Mouse (Mus musculus) retina, adult 2 months (tissue): Measurements from ENCODE around the gene Cyb5d2.
A peak's percentile ranks its signal among the peaks of the same experiment; 100 is the strongest.

ENCODE experiments used
- DNase-seq: peaks from one replicate; pipeline ENCODE4 v3.0.0-alpha.2; 2012; ENCODE audit warnings: low read depth, low spot score

Gene Cyb5d2

DNA sequence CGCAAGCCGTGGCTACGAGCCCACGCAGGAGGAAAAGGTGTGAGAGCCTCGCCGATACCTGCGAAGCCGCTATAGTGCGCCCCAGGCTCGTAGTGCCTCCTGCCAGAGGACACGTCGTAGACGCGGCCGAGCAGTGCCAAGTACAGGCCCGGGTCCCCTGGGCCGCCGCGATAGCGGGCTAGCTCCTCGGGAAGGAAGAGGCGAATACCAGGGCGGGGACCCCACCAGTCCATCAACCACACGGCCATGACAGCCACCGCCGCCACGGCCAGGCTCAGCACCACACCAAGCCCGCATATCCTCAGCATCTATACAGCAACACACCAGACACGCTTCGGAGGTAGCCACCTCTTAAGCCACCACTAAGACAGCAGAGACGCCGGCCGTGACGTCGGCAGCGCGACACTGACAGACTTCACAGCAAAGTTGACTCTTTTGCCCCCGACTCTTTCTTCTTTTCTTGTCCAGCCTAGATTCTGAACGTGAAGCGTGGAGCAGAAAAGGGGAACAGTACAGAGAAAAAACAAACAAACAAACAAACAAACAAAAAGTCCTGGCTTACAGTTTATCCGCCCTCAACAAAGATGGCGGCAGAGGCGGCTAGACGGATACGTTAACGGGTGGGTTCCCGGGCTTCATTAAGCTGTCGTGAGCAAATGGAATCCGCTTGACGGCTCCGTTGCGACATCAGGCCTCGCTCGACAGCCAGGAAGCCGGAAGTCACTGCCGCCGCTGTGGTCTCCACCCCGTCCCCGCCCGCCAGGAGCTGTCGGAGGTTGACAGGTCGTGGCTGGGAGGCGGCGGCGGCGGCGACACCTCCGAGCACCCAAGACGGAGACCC is at the start of gene Cyb5d2, which contains the start of gene Zzef1:
Gene Cyb5d2, minus strand, starts transcription at position 688 of the 841 bp plus-strand sequence.
Gene Zzef1, plus strand, starts transcription at position 772 of the 841 bp plus-strand sequence.
- DNase-seq = peak; percentile 94

DNA sequence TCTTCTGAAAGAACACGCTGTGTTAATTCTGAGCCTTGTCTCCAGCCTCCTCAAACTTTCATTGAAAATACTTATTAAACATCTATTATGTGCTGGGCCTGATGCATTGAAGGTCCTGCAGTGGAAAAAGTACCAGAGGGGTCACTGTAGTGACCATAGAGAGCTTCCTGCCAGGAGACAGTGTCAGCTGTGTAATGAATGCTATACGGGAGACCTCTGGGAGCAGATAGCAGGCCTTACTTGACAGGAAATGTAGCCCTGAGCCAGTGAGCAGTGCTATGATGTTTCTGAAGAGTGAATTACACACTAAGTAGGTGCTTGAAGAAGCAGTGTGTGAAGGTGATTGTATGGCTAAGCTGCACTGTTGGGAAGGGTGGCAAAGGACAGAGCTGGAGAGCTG is 49.6 kb upstream of the Cyb5d2 start:
- no peak for DNase-seq

DNA sequence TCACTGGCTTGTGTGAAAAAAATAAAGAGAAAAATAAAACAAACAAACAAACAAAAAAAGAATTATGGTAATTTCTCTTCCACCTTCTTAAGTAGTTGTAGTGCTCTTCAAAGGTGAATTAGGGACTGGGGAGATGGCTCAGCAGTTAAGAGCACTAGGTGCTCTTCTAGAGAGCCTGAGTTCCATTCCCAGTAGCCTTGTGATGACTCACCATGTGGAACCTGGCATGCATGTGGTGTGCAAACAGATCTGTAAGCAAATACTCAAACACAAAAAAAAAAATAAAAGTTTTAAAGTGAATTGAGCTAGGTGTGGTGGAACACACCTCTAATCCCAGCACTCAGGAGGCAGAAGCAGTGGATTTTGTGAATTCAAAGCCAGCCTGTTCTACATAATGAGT is 47.6 kb upstream of the Cyb5d2 start:
- no peak for DNase-seq

DNA sequence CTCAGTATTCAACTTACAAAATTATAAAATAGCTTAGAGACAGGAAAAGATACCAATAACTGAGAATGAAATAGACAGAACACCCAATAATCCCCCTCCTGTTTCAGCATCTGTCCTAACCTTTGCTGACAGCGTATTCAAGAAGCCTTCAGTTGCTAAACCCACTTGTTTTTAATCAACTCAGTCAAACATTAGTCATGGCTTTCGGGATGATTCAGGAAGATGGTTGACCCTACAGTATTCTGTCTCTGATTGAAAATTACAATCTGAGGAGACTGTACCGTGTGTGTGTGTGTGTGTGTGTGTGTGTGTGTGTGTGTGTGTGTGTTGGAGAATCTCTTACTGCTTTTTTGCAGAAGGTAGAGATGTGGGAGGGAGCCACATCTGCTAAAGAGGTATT is 46.8 kb upstream of the Cyb5d2 start:
- no peak for DNase-seq

DNA sequence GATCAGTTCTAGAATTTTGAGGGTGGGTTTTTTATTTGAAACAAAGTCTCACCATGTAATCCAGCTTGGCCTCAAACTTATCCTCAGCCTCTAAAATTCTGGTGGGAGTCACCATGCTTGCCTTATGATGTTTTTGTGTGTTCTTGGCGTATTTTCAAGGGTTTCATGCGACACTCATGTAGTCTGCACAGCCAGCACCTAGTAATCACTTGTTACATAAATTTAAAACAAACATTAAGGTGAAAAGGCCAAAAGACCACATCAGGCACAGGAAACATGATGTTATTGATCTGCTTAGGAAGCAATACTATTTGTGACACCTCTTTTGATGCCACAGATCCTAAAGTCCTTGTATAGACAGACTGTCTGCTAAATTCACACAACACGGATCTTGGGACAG is 33.9 kb upstream of the Cyb5d2 start:
- DNase-seq = no peak

DNA sequence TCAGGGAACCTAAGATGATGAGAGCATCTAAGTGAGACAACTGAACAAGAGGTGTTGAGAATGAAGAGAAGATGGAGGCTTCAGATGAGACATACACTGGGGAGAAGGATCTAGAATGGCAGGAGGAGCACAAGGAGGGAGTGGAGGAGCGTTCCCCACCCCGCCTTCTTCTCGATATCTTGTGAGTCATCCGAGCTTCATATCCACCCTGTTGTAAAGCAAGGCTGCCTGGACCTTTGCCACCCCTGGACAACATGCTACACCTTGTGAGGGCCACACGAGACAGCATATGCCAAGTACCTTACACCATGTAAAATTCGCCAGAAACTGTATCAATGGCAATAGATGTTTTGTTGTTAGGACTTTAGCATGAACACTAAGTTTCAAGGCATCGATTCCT is 25.1 kb upstream of the Cyb5d2 start:
- DNase-seq = no peak

DNA sequence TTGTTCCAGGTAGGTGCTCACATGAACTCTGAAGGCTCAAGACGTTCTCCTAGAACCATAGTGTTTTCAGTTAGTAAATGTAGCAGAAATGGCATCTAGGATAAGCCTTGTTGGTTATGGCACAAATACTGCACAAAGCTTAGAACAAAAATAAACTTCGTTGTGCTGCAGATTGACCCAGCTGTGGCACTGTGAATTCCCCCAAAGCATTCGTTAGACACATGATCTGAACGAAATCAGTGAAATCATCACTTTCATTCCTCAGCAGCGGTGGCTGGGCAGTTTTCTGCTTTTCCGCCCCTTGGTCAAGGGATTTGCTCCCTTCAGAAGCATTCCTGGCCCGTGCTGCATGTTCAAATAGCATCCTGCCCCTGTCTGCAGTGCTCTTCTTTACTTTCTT is 22.1 kb upstream of the Cyb5d2 start:
- no peak for DNase-seq

DNA sequence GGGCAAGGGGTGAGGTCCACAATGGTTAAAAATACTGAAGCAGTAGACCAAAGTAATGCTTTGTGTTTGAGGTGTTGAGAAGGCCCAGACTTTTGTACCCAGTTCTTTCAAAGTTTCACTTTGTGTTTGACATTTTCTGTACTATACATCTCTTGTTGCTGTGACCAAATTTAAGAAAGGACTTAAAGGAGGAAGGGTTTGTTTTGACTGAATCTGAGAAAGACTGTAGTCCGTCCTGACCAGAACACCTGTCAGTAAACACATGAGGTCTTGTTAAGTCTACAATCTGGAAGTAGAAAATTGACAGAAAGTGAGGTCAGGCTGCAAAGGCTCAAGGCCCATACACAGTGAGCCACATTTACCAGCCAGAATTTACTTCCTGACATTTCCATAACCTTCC is 20.9 kb upstream of the Cyb5d2 start:
- DNase-seq = no peak

DNA sequence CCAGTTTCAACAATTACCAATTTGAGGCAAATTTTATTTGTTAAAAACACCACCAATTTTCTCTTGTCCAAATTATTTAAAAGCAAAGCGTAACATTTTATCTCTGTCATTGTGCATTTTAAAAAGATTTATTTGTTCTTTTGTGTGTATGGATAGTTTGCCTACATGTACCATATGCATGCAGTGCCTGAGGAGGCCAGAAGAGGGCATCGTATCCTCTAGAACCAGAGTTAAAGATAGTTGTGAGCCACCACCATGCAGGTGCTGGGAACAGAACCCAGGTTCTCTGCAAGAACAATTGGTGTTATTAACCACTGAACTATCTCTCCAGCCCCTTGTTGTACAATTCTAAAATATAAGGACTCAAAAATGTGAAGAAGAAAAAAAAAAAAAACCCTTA is 18.2 kb upstream of the Cyb5d2 start:
- no peak for DNase-seq

DNA sequence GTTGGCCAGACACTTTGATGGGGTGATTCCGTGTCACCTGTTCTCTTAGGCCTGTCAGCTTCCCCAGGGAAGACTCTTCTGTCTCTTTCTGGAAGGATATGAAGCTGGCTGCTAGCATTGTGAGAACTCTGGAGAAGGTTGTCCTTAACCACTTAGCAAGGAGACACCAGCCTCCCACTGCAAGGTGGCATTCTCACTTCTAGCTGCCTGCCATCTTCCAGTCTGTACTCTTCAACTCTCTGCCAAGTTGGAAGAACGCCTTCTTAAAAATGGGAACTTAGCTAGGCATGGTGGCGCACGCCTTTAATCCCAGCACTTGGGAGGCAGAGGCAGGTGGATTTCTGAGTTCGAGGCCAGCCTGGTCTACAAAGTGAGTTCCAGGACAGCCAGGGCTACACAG is 17.7 kb upstream of the Cyb5d2 start:
- DNase-seq = no peak

DNA sequence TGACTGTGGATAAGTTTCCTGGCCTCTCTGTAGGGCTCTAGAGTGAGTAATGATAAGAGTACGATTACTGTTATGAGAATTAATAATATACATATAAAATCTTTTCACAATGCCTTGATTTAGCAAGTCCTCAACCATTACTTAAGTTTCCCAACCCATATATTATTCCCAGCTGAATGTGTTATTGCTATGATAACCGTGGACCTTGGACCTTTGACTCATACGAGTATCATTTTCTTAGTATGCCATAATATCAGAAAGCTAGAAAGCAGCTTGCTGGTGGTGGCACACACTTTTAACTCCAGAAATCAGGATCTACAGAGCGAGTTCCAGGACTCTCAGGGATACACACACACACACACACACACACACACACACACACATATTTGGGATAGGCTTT is 12.1 kb upstream of the Cyb5d2 start:
- DNase-seq = no peak

DNA sequence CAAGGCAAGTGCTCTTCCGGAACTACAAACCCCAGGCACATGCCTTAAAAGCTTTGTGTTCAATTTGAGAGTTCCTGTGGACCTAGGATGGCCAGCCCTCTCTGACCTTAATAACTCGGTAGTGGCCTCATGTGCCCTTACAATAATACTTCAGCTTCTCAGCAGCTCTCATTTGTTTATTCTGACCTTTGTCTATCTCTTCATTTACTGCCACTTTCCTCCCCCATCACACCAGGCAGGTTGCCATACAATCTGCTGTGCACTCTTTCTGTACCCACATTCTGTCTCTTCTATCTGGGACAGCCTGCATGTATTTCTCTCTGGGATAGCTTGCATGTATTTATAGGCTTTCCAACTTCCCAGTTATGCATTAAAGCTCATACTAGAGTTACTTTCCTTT is 10.6 kb upstream of the Cyb5d2 start:
- DNase-seq = no peak

DNA sequence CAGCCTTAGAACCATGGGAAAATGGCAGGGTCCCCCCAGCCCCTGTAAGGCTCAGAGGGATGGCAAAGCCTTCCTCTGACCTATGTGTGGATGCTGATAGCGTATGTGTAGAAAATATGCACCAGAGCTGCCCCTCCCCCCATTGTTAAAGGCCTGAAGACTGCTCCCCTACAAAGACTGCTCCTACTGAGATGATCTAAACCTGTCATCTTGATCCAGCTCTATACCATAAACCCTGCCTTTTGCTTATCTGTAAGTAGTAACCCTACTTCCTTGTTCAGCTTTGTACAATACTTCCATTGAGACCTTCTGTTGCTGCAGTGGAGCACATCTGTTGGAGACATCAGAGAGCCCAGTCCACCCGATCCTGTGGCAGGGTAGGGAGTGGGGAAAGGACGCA is 9.3 kb upstream of the Cyb5d2 start:
- no peak for DNase-seq

DNA sequence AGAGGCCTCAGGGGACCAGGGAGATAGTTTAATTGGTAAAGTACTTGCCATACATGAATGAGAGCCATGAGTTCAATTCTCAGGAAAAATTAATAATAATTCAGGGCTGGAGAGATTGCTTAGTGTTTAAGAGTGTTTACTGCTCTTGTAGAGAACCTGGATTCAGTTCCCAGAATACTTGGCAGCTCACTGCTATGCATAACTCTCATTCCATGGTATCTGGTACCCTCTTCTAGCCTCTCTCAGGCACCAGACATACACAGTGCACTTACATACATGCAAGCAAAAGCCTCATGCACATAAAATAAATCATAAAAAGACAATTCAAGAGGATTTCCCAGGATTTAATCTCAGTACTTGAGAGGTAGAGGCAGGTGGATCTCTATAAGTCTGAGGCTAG is 8.6 kb upstream of the Cyb5d2 start:
- DNase-seq = no peak

DNA sequence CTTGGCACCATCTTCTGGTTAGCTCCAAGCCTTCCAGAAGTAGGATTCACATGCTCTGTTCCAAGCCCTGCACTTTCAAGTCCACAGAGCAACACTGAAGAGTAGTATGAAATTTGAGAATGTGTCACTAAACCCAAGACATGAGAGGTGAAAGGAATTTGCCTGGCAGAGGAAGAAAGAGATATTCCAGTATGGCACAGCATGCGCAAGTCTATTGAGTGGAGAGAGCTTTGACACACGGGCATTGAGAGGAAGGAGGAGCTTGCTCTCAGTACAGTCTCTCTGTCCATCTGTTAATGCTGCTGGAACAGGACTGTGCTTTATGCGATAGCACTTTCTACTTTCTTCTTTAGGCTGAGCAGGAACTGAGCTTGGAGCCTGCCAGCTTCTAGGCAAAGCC is 7.1 kb upstream of the Cyb5d2 start:
- no peak for DNase-seq

DNA sequence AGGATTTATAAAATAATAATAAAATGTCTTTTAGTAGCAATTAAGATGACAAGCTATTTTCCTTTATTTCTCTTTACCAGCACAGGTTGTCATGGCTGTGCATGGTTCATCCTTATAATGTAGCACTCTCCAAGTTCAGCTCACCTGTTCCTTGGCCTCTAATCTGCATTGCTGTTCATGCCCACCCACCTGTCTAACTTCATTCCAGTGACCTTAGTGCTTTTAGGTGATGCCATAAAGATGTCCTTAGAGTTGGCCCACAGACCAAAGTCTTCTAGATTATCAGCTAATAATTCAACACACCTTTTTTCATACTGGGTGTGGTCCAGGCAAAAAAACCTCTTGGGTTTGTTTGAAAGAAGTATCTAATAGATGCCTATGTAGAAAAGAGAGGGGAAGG is 5.2 kb upstream of the Cyb5d2 start:
- no peak for DNase-seq

DNA sequence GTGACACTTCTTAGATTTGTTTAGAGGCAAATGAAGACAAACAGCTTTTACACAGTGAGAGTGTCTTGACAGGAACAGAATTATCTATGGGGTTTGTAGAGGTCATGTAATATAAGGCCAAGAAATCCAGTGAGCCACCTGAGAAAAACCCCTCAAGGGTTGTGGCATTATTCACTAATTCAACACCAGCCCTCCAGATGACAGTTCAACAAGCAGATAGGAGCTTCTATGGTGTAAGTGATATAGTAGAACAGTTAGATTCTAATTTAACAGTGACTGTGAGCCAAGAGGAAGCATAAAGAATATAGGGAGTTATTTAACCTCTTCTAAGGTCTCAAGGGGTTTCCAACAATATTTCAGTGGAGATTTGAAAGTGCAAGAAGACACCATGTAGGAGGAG is 2.2 kb upstream of the Cyb5d2 start:
- DNase-seq = no peak

DNA sequence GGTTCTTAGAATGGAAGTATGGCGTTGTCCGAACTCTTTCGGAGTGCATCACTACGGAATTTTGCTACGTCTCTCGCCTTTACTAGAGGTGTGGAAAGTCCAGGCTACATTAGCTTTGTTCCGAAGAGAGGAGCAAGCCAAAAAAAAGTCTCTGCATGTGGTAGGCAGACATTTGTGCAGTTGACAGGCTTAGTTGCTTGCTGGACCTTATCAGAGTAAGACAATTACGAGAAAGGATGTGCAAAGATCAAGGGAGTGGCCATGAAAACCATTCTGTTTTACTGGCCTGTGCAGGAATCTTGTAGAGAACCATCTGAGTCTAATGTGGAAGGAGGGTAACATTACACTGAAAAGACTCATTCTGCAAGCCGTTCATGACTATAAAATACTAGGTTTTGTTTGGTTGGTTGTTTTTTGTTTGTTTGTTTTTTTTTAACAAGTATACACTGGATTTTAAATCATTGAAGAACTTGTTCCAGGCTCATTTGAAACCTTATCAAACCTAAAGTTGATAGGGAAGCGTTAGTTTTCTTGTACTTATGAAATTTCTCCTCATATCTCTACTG is 914 bp upstream of the Cyb5d2 start:
- DNase-seq = no peak

DNA sequence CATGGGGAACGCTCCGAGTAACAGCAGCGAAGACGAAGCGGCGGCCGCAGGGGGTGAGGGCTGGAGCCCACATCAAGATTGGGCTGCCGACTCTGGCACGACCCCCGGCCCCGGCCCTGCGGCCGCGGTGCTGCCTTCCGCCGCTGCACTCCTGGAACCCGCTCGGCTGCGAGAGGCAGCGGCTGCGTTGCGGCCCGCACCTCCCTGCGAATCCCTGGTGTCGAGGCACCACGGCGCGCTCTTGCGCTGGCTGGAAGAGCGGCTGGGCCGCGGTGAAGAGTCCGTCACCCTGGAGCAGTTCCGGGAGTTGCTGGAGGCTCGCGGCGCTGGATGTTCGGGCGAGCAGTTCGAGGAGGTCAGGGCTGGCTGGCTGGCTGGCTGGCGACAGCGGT is 350 bp upstream of the Cyb5d2 start:
- no peak for DNase-seq

DNA sequence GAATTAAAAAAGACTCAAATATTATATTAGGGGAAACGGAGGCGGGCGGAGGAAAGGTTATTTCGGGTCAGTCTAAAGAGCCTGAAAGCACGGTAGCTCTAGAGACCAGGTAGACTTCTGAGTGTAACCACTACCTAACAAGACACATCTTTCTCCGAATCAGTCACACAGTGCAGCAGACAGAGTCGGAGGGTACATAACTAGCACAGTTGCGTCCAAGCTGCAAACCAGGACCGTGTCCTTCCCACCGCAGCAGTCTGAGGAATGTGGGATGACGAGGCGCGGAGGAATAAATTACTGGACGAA is 840 bp downstream of the Cyb5d2 start:
- no peak for DNase-seq

DNA sequence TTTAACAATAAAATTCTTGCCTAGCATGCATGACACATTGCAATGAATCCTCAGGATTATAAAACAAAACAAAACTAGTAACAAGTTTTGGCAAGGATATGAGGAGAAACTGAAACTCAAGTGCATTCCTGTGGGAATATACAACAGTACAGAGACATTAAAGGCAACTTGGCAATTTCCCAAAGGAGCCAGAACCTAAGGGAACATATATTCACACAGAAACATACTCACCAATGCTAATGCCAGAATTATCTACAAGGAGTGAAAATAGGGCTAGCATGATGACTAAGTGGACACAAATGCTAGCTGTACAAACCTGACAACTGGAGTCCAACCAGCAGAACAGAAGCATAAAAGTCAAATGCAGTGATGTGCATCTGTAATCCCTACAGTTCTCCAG is 3.9 kb downstream of the Cyb5d2 start:
- no peak for DNase-seq

DNA sequence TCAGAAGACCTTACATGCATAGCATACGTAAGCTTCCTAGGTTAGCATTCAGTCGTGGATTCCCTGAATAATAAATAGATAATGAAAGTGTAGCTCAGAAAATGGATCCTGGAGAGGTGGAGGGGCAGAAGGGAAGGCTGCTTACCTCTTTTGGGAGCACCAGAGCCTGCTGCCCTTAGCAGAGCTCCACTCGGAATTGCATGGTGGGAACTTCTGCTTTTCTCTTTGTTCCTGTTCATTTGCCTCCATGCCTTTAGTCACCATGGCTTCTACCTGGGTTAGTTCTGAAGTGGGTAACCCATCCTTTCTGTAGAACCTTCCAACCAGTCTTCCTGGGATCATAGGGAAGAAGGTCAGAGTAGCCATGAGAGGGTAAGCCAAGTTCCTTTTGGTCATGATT is 13.4 kb downstream of the Cyb5d2 start:
- no peak for DNase-seq

DNA sequence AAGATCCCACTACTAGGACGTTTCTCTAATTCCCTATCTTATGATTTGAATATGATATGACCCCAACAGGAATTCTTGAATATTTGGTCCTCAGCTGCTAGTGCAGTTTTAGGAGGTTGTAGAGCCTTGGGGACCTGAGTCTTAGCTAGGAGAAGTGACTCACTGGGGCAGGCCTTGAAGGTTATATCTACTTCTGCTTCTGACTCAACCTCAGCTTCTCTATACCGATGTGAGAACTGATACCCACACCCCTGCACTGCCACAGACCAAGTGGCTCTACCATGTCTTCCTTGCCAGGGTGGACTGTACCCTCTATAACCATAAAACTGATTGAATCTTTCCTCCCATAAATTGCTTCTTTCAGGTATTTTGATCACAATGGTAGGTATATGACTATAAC is 13.8 kb downstream of the Cyb5d2 start:
- no peak for DNase-seq

DNA sequence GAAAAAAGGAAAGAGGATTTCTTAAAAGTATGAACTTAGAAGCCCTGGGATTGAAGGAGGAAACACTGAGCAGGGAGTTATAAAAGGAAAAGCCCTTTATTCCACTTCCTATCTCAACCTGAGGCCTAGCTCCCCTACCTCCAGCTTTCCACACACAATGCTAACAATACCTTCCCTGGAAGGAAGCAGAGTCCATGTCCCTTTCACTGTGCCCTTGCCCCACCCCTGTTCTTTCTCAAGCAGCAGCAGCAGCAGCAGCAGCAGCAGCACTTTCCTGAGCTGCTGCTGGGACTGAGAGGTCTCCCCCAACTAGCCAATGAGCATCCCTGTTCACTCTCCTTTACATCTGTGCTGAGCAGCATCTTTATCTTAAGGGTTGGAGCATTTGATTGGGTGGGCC is 17.0 kb downstream of the Cyb5d2 start:
- DNase-seq = no peak
